Mouse (Mus musculus): ENCODE results near the gene Apol7a.

The Apol7a gene

DNA sequence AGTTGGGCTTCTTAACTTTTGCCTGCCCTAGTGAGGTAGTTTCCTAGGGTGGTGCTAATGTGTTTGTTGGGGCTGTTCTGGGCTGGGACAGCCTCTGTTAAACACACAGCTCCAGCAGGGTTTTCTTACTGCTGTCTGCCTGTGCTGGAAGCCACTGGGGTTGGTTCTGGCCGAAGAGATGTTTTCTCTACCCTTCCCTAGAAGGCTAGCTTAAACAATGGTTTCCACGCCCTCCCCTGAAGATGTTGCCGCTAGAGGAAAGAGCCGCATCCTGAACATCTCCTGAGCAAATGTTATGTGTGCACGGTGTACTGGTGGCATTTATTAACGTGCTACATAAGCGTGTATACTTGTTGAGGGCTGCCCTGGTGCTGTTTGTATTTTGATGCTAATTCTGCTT, 50.8 kb downstream of the Apol7a start:
- DNase-seq (ENCODE audit: low read depth, low spot score), result no peak

DNA sequence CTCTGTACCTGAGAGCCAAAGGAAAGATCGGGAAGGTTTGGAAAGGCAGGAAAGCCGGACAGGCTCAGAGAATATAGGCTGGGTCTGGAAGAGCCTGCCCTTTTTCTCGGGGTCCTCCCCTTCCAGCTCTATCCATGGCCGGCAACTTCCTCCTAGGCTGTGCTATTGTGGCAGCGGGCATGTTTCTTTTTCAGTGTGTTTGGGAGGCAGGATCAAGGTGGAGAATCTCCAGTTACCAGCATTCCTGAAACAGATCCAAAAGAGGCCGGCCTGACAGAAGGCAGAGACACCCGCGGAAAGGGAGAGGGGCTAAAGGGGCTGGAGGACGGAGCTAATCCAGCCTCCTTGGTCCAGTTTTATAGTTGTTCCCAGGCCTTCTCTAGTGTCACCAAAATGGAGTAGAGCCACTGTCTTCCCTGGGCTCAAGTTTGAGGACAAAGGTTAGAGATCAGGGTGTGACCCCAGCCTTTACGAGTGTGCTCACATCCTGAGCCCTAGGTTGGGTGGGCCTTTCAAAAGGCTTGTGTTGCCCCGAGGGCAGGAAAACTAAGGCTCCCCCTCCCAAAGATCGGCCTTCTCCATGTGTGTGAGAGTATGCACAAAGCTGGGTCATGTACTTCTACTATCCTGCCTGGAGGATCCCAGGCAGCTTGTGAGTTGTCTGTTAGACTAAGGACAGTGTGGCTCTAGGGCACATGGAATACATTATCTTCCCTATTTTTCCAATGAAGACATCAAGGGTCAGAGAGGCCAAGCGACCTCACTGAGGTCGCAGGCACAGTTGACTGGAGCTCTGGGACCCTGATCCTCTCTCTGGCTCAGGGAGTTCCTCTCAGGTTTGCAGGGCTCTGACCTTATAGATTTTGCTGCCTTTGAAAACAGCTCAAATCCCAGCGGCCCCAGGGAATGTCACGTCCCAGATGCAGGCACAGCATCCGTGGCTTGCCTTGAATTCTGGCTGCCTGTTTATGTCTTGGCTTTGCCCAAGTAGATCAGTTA, 54.5 kb downstream of the Apol7a start:
- no peak for DNase-seq (ENCODE audit: low read depth, low spot score)

DNA sequence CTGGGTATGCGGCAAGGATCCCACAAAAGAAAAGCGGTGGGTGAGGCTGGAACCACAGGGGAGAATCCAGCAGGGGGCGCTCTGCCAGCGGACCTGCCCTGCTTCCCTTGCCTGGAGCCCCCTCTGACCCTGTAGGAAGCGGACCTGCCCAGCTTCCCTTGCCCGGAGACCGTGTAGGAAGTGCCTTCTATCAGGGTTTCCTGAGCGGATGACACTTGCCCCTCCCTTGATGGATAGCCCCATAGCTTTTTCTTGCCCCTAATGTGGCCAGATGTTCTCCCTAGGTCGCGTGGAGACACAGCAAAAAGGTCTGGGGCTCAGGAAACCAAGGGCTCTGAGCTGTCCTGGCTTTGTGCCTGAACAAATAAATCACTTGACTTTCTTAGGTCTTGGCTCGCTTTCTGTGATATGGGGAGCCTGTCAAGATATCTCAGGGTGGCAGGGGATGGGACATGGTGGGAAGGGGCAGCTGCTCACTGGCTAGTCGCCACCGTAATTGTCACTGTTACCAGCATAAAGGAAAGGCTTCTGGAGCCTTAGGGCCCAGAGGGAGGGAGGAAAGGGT, 55.3 kb downstream of the Apol7a start:
- no peak for DNase-seq (ENCODE audit: low read depth, low spot score)

DNA sequence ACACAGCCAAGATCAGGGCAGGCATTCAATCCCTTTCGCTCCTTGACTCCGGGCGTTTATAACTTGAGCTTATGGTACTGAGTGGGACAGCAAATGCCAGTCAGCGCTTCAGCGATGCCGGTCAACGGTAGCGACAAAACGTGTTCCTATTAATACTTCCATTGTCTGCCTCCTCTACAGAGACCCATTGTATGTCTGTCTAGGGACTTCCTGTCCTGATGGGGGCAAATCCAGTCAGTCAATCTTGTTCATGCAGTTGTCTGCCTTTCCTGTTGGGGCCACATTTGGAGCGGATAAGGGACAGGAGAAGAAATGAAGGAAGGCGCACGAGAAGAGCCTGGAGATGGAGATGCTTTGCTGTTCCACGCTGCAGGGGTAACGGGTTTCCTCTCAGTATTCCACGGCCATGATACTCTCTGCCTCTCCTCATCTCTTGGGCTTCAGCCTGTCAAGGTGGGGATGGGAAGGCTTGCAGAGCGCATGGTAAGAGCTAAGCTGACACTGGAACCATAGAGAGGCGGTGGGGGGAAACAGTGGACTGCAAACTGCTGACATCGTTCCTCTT, 55.9 kb downstream of the Apol7a start:
- no peak for DNase-seq (ENCODE audit: low read depth, low spot score)

DNA sequence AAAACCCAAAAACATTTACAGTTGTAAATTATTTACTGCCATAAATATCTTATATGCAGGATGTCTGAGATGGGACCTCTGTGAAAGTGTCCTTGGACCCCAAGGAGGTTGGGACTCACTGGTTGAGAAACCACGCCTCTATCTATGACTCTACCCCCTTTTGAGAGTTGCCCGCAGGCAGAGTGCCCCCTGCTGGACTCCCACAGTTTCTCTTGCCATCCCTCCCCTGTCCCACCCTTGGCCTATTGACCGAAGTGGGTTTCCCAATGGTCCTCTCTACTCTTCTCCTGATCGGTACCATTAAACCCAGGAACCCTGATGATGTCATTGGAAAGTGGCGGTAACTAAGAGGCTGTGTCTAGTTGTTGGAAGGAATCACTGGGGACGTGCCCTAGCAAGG, 56.9 kb downstream of the Apol7a start:
- no peak for DNase-seq (ENCODE audit: low read depth, low spot score)

DNA sequence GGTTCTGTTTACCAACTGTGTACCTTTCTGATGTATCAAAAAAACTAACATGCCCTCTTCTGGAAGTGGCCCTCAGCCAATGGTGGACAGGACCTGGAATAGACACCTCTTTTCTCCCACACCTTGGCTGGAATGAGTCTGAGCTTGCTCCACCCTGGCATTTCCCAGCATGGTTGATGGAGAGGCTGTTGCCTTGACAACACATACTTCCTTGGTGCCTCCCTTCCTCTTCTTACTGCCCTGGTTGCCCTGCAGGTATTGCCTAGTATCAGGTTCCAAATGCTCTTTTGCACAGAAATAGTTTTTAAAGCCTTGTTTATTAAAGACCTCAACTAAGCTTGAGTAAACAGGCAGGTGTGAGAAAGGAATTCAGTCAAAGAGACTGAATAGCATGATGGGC, 58.3 kb downstream of the Apol7a start:
- DNase-seq (ENCODE audit: low read depth, low spot score), result no peak

DNA sequence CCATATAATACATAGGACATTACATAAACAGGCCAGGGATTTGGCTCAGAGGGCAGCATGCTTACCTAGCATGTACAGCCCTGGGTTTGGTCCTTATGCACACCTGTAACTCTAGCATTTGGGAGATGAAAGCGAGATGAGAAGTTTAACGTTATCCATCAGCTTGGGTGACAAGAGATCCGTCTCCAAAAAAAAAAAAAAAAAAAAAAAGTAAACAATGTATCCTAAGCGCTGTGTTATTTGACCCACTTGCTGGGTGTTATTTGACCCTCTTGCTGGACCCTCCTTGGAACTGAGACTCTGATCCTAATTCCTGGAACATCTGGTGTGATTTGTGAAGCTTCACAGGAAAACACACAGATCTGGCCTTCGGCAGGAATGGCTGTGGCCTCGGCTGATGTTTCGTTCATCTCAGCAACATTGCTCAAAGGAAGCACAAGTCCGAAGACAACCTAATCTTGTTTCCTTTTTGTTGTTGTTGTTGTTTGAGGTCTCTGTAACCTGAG, 59.9 kb downstream of the Apol7a start:
- no peak for DNase-seq (ENCODE audit: low read depth, low spot score)

DNA sequence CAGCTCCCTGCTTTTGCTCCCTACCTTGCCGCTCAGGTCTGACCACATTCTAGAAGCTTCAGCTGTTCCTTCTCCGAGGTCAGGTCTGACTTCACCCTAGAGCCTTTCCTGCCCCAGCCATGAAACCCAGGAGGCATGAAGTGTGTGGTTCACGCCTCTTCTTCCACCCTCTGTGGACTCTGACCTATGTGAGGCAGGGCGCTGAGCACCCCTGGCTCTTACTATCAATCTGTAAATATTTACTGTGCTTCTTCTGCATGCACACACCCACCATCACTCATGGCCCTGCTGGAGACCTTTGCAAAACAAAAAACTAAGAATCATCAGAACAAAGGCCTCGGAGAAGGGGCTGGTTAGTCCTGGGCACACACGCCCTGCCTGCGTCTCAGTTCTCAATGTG, 60.5 kb downstream of the Apol7a start:
- DNase-seq (ENCODE audit: low read depth, low spot score), result no peak
